Comparison of ENCODE assay signal across 8 mouse cellular contexts in genomic region chr16:90810716-90811256, GRCm38 (mm10). TPM values are rescaled to one million over a fixed set of nuclear protein-coding genes. Genes with fewer than 3 reads are reported as not detected.
DNase-seq lines count a peak whose midpoint lies in the region; ATAC-seq and TF ChIP-seq lines count a peak whose summit lies in the region.

No protein-coding gene starts in this region.

- peaks cover 3% of the 10 kb centered on the region; the same call in 1 of the 2 replicates for H3K4me1 ChIP-seq in cerebellum, adult 2 months (ENCODE audit: control insufficient read depth, insufficient read depth, low read length)
- peaks cover 3% of the 10 kb centered on the region for H3K4me1 ChIP-seq in testis, adult 2 months (ENCODE audit: control insufficient read depth, insufficient read depth, low read length)
- peaks cover 18% of the 10 kb centered on the region for H3K4me1 ChIP-seq in limb, embryonic 13.5 days
- H3K4me1 ChIP-seq in stomach, embryonic 15.5 days = peaks cover 15% of the 10 kb centered on the region; the same call in 1 of the 2 replicates

- H3K9me3 ChIP-seq in limb, embryonic 13.5 days = no peaks in the 10 kb centered on the region
- no peaks in the 10 kb centered on the region for H3K9me3 ChIP-seq in stomach, embryonic 15.5 days

- peak overlapping the region; percentile 68 for H3K4me2 ChIP-seq in limb, embryonic 13.5 days (replicated peaks)
- peak overlapping the region; percentile 76 for H3K4me2 ChIP-seq in stomach, embryonic 15.5 days

- TF ChIP-seq CTCF in cerebellum, adult 2 months (IDR thresholded peaks at IDR 0.05; ENCODE audit: borderline replicate concordance, insufficient read depth, low read depth, low read length) = no peak
- TF ChIP-seq CTCF in testis, adult 2 months (IDR thresholded peaks at IDR 0.05; ENCODE audit: control insufficient read depth, insufficient read depth, insufficient replicate concordance, low read depth, low read length) = no peak

- H3K27ac ChIP-seq in cerebellum, adult 2 months (ENCODE audit: insufficient read depth, low read length) = no peak overlapping the region; the same call in 1 of the 2 replicates
- H3K27ac ChIP-seq in testis, adult 2 months (ENCODE audit: control insufficient read depth, insufficient read depth, low read depth, low read length) = no peak overlapping the region
- 0 out of 2 replicates have a peak overlapping the region, but pooled peaks have one; percentile 58 for H3K27ac ChIP-seq in limb, embryonic 13.5 days
- peak overlapping the region; percentile 61; the same call in 1 of the 2 replicates for H3K27ac ChIP-seq in stomach, embryonic 15.5 days

- H3K4me3 ChIP-seq in cerebellum, adult 2 months (replicated peaks; ENCODE audit: insufficient read depth, low read depth, low read length) = peak overlapping the region; percentile 78
- H3K4me3 ChIP-seq in testis, adult 2 months (ENCODE audit: control insufficient read depth, low read depth, low read length) = peak overlapping the region; percentile 97
- H3K4me3 ChIP-seq in limb, embryonic 13.5 days = peak overlapping the region; percentile 62
- peak overlapping the region; percentile 89 for H3K4me3 ChIP-seq in stomach, embryonic 15.5 days (replicated peaks)

- TF ChIP-seq POLR2A in cerebellum, adult 2 months (IDR thresholded peaks at IDR 0.05; ENCODE audit: borderline replicate concordance, insufficient read depth, low read length) = no peak
- TF ChIP-seq POLR2A in testis, adult 2 months (IDR thresholded peaks at IDR 0.05; ENCODE audit: control insufficient read depth, low read depth, low read length) = no peak

- H3K36me3 ChIP-seq in testis, adult 2 months (ENCODE audit: control insufficient read depth, insufficient read depth, low read length) = no peaks in the 10 kb centered on the region
- no peaks in the 10 kb centered on the region for H3K36me3 ChIP-seq in limb, embryonic 13.5 days
- no peaks in the 10 kb centered on the region for H3K36me3 ChIP-seq in stomach, embryonic 15.5 days

- H3K9ac ChIP-seq in limb, embryonic 13.5 days = peak overlapping the region; percentile 51; the same call in 1 of the 2 replicates
- H3K9ac ChIP-seq in stomach, embryonic 15.5 days = peak overlapping the region; percentile 22; the same call in 1 of the 2 replicates

- no peaks in the 10 kb centered on the region for H3K27me3 ChIP-seq in cerebellum, adult 2 months (ENCODE audit: control insufficient read depth, insufficient read depth, low read length)
- H3K27me3 ChIP-seq in testis, adult 2 months (ENCODE audit: control insufficient read depth, insufficient read depth, low read length) = no peaks in the 10 kb centered on the region
- no peaks in the 10 kb centered on the region for H3K27me3 ChIP-seq in limb, embryonic 13.5 days
- no peaks in the 10 kb centered on the region for H3K27me3 ChIP-seq in stomach, embryonic 15.5 days (replicated peaks)

- intact Hi-C loops in left cerebral cortex, postnatal 10 days (cut with DNase I) = no loop called here

- ATAC-seq in limb, embryonic 13.5 days (ENCODE audit: low FRiP score, low read depth) = peak; percentile 31; the same call in 1 of the 2 replicates
- ATAC-seq in stomach, embryonic 15.5 days (ENCODE audit: insufficient read depth, low FRiP score, low read depth) = no peak

- 33% methylated on average over 11 of the region's 11 CpGs for WGBS in cerebellum, adult 2 months
- 45% methylated on average over 11 of the region's 11 CpGs for WGBS in limb, embryonic 13.5 days
- 45% methylated on average over 11 of the region's 11 CpGs for WGBS in stomach, embryonic 15.5 days

- no peak for DNase-seq in cerebellum, adult 2 months
- DNase-seq in cerebellum, adult 9-11 months = no peak
- no peak for DNase-seq in testis, postnatal 14 days (ENCODE audit: low spot score)
- no peak for DNase-seq in left cerebral cortex, postnatal 10 days (ENCODE audit: extremely low spot score in 1 of 2, low spot score in 2 of 2)
- no peak for DNase-seq in left cerebral cortex, adult 9 months (ENCODE audit: low spot score in 2 of 2)

RNA-seq across cellular contexts. Expression of gene Urb1, which starts 0.6 kb away (rescaled TPM):
- 4.9 and 5.3 TPM in 2 replicates for polyA plus RNA-seq in cerebellum, adult 2 months (2012; rRNA removed)
- polyA plus RNA-seq in testis, adult 2 months (2012; rRNA removed) = 20.0 and 21.1 TPM in 2 replicates
- 9.4 and 11.8 TPM in 2 replicates for polyA plus RNA-seq in limb, embryonic 13.5 days (2015; fragmentation: Nextera tagmentation; extraction: Ambion mirVana)
- polyA plus RNA-seq in stomach, embryonic 15.5 days (2015; fragmentation: Nextera tagmentation; extraction: Ambion mirVana) = 6.4 and 9.0 TPM in 2 replicates
- 10 to 100 TPM; 16.1 to 17.6 TPM for total RNA-seq in left cerebral cortex, postnatal 10 days (2021)

RNA-seq across cellular contexts. Expression of gene Eva1c, which starts 15.7 kb away (rescaled TPM):
- 2.2 and 3.2 TPM in 2 replicates for polyA plus RNA-seq in cerebellum, adult 2 months (2012; rRNA removed)
- polyA plus RNA-seq in testis, adult 2 months (2012; rRNA removed) = 40.0 and 43.5 TPM in 2 replicates
- polyA plus RNA-seq in limb, embryonic 13.5 days (2015; fragmentation: Nextera tagmentation; extraction: Ambion mirVana) = 1.5 and 2.6 TPM in 2 replicates
- polyA plus RNA-seq in stomach, embryonic 15.5 days (2015; fragmentation: Nextera tagmentation; extraction: Ambion mirVana) = 1.7 and 1.9 TPM in 2 replicates
- 1 to 10 TPM; 1.8 to 1.9 TPM for total RNA-seq in left cerebral cortex, postnatal 10 days (2021)

Comparison
In these comparisons a context has a peak if more than half of its experiments do, and no peak if none do; other contexts are left out.
1. H3K27ac ChIP-seq: peak in limb, embryonic 13.5 days (single experiment) and stomach, embryonic 15.5 days (single experiment); none in cerebellum, adult 2 months (single experiment) and testis, adult 2 months (single experiment).
2. Peak in every context shown above with its lines, with median percentiles within 50 percentile points of each other: H3K4me3 ChIP-seq.